In genomic region chr9:103431718-103432117, GRCm38 (mm10) we compare ENCODE assay signal across 17 mouse cellular contexts. TPM values are rescaled to one million over a fixed set of nuclear protein-coding genes. Genes with fewer than 3 reads are reported as not detected.
DNase-seq lines count a peak whose midpoint lies in the region; ATAC-seq and TF ChIP-seq lines count a peak whose summit lies in the region.
"Had no signal": no experiment of that assay in that cellular context is flagged by ENCODE, and none has a peak within 500 bp of the region (broad histone marks: within the 10 kb centered on the region; RNA-seq: fewer than 3 reads in every experiment).

No protein-coding gene starts in this region.

- no peak overlapping the region for H3K9ac ChIP-seq in hindbrain, embryonic 16.5 days (ENCODE audit: low read depth, low read length)
- H3K9ac ChIP-seq in hindbrain, embryonic 11.5 days (ENCODE audit: low read depth, low read length), result no peak overlapping the region
- H3K9ac ChIP-seq in forebrain, embryonic 14.5 days (ENCODE audit: low read length), result no peak overlapping the region
- H3K9ac ChIP-seq: liver, embryonic 15.5 days; midbrain, embryonic 12.5 days had no signal

- no peaks in the 10 kb centered on the region for H3K79me3 ChIP-seq in C2C12 (ENCODE audit: low read depth)

- TF ChIP-seq CTCF in gastrocnemius, adult 2 months (IDR thresholded peaks at IDR 0.05), result no peak
- TF ChIP-seq CTCF in C2C12 (IDR thresholded peaks at IDR 0.05; ENCODE audit: control insufficient read depth, insufficient read depth, insufficient read length), result no peak

- H3K9me3 ChIP-seq in hindbrain, embryonic 16.5 days (ENCODE audit: control insufficient read depth, low read length), result no peaks in the 10 kb centered on the region
- no peaks in the 10 kb centered on the region for H3K9me3 ChIP-seq in hindbrain, embryonic 11.5 days (ENCODE audit: control insufficient read depth, low read length)
- H3K9me3 ChIP-seq in forebrain, embryonic 14.5 days (replicated peaks; ENCODE audit: control insufficient read depth, low read length), result no peaks in the 10 kb centered on the region
- H3K9me3 ChIP-seq: hindbrain, embryonic 10.5 days; liver, embryonic 15.5 days; midbrain, embryonic 12.5 days had no signal

- H3K36me3 ChIP-seq in hindbrain, embryonic 16.5 days (ENCODE audit: control insufficient read depth, insufficient read depth, low read length), result no peaks in the 10 kb centered on the region
- no peaks in the 10 kb centered on the region for H3K36me3 ChIP-seq in hindbrain, embryonic 11.5 days (ENCODE audit: control insufficient read depth, insufficient read depth, low read length)
- no peaks in the 10 kb centered on the region for H3K36me3 ChIP-seq in C2C12 (ENCODE audit: control insufficient read depth, insufficient read depth)
- no peaks in the 10 kb centered on the region for H3K36me3 ChIP-seq in forebrain, embryonic 14.5 days (ENCODE audit: control insufficient read depth, insufficient read depth, low read length)
- H3K36me3 ChIP-seq: hindbrain, embryonic 10.5 days; liver, embryonic 15.5 days; midbrain, embryonic 12.5 days had no signal

- H3K4me3 ChIP-seq in gastrocnemius, adult 2 months, result no peak overlapping the region
- no peak overlapping the region for H3K4me3 ChIP-seq in hindbrain, embryonic 16.5 days (ENCODE audit: low read length)
- H3K4me3 ChIP-seq in hindbrain, embryonic 11.5 days (ENCODE audit: low read depth, low read length), result no peak overlapping the region
- no peak overlapping the region for H3K4me3 ChIP-seq in C2C12 (ENCODE audit: insufficient read depth, poor library complexity, severe bottlenecking)
- H3K4me3 ChIP-seq in forebrain, embryonic 14.5 days (ENCODE audit: low read depth, low read length), result no peak overlapping the region
- H3K4me3 ChIP-seq: hindbrain, embryonic 10.5 days; liver, embryonic 15.5 days; midbrain, embryonic 12.5 days had no signal

- H3ac ChIP-seq in C2C12 (ENCODE audit: control insufficient read depth, insufficient read length, low read depth), result no peak overlapping the region

- no peaks in the 10 kb centered on the region for H3K27me3 ChIP-seq in hindbrain, embryonic 16.5 days (replicated peaks; ENCODE audit: control insufficient read depth, insufficient read depth, low read length)
- no peaks in the 10 kb centered on the region for H3K27me3 ChIP-seq in hindbrain, embryonic 11.5 days (ENCODE audit: control insufficient read depth, insufficient read depth, low read length)
- H3K27me3 ChIP-seq in C2C12 (ENCODE audit: control insufficient read depth, insufficient read depth, insufficient read length), result no peaks in the 10 kb centered on the region
- no peaks in the 10 kb centered on the region for H3K27me3 ChIP-seq in forebrain, embryonic 14.5 days (replicated peaks; ENCODE audit: control insufficient read depth, insufficient read depth, low read length)
- H3K27me3 ChIP-seq: liver, embryonic 15.5 days; midbrain, embryonic 12.5 days; Patski had no signal

- 83% methylated on average over 1 of the region's 1 CpGs for WGBS in hindbrain, embryonic 16.5 days
- 88% methylated on average over 1 of the region's 1 CpGs for WGBS in hindbrain, embryonic 11.5 days
- WGBS in forebrain, embryonic 14.5 days, result 85% methylated on average over 1 of the region's 1 CpGs

- 0 out of 2 replicates have a peak, but pooled peaks have one; percentile 24 for ATAC-seq in hindbrain, embryonic 16.5 days
- ATAC-seq in hindbrain, embryonic 11.5 days (ENCODE audit: low FRiP score), result no peak
- ATAC-seq in forebrain, embryonic 14.5 days, result peak; percentile 67
- ATAC-seq: Patski had no signal

- peak overlapping the region; percentile 86 for H3K27ac ChIP-seq in gastrocnemius, adult 2 months
- H3K27ac ChIP-seq in hindbrain, embryonic 16.5 days (ENCODE audit: low read depth, low read length), result no peak overlapping the region
- no peak overlapping the region for H3K27ac ChIP-seq in hindbrain, embryonic 11.5 days (ENCODE audit: low read depth, low read length)
- H3K27ac ChIP-seq in forebrain, embryonic 14.5 days (ENCODE audit: low read depth, low read length), result peak overlapping the region; percentile 39; the same call in 1 of the 2 replicates
- H3K27ac ChIP-seq: hindbrain, embryonic 10.5 days; liver, embryonic 15.5 days; midbrain, embryonic 12.5 days; stomach, postnatal 0 days had no signal

- peaks cover 8% of the 10 kb centered on the region for H3K4me1 ChIP-seq in hindbrain, embryonic 16.5 days (ENCODE audit: control insufficient read depth, insufficient read depth, low read depth, low read length)
- H3K4me1 ChIP-seq in hindbrain, embryonic 11.5 days (replicated peaks; ENCODE audit: control insufficient read depth, insufficient read depth, low read length), result no peaks in the 10 kb centered on the region
- H3K4me1 ChIP-seq in forebrain, embryonic 14.5 days (ENCODE audit: control insufficient read depth, insufficient read depth, low read length), result peaks cover 12% of the 10 kb centered on the region
- H3K4me1 ChIP-seq: hindbrain, embryonic 10.5 days; liver, embryonic 15.5 days had no signal

- DNase-seq in gastrocnemius, adult 2 months, result no peak
- no peak for DNase-seq in gastrocnemius, postnatal 14 days
- DNase-seq in hindbrain, embryonic 11.5 days (ENCODE audit: low spot score), result no peak
- DNase-seq in forebrain, embryonic 14.5 days (ENCODE audit: low spot score), result peak; percentile 33
- no peak for DNase-seq in kidney, postnatal 10 days
- no peak for DNase-seq in c-Kit-positive CD71-positive TER-119-positive erythroid progenitor cells, embryonic 14.5 days (ENCODE audit: low spot score)
- DNase-seq: kidney, adult 18-20 months; kidney, postnatal 36 days; lung, postnatal 36 days had no signal

- intact Hi-C loops in gastrocnemius, adult 2 months (cut with DNase I), result loop anchor here (5.0 kb wide), 2 partner anchors 34 to 64 kb away; partner anchors contain the start of gene Cdv3
- intact Hi-C loops in gastrocnemius, postnatal 14 days (cut with DNase I; ENCODE audit: low total_unique reads), result no loop called here

- no peaks in the 10 kb centered on the region for H3K79me2 ChIP-seq in C2C12 (ENCODE audit: control insufficient read depth, insufficient read depth)

- H3K4me2 ChIP-seq in hindbrain, embryonic 16.5 days (ENCODE audit: low read length), result no peak overlapping the region
- H3K4me2 ChIP-seq in hindbrain, embryonic 11.5 days (replicated peaks; ENCODE audit: low read depth, low read length), result no peak overlapping the region
- no peak overlapping the region for H3K4me2 ChIP-seq in forebrain, embryonic 14.5 days (ENCODE audit: low read length)
- H3K4me2 ChIP-seq: liver, embryonic 15.5 days; midbrain, embryonic 12.5 days had no signal

TF ChIP-seq in C2C12, 6 proteins besides CTCF, POLR2A, EP300 and RAD21:
- TF ChIP-seq MYOD1 (IDR thresholded peaks at IDR 0.05; ENCODE audit: control insufficient read depth, insufficient read length, low read depth) (peak; percentile 60), MAX (IDR thresholded peaks at IDR 0.05) (no peak)

RNA-seq across cellular contexts. Expression of gene Bfsp2, which starts 48.5 kb away (rescaled TPM):
- total RNA-seq in gastrocnemius, adult 2 months (2021), result under 1 TPM in 1 of 2 experiments, not detected in 1; 0.42 TPM
- total RNA-seq in gastrocnemius, postnatal 14 days (2021), result under 1 TPM; 0.37 to 0.42 TPM
- polyA plus RNA-seq in hindbrain, embryonic 16.5 days (2015; fragmentation: Nextera tagmentation; extraction: Ambion mirVana), result 5.0 and 6.0 TPM in 2 replicates
- 0.54 and 2.1 TPM in 2 replicates for polyA plus RNA-seq in hindbrain, embryonic 11.5 days (2014; fragmentation: Nextera tagmentation; extraction: Ambion mirVana)
- polyA plus RNA-seq in C2C12 (2012; fragmentation: generic; extraction: Trizol), result 0.22 TPM
- 1.5 and 1.7 TPM in 2 replicates for polyA plus RNA-seq in forebrain, embryonic 14.5 days (2014; fragmentation: Nextera tagmentation; extraction: Ambion mirVana)
- total RNA-seq: adrenal gland, postnatal 4 days had no signal
- polyA plus RNA-seq: Patski had no signal

Comparison
In these comparisons a context has a peak if more than half of its experiments do, and no peak if none do; other contexts are left out.
1. H3K27ac ChIP-seq: peak in gastrocnemius, adult 2 months (single experiment) and forebrain, embryonic 14.5 days (single experiment); none in hindbrain, embryonic 16.5 days (single experiment) and hindbrain, embryonic 11.5 days (single experiment).